In the genomic region with DNA sequence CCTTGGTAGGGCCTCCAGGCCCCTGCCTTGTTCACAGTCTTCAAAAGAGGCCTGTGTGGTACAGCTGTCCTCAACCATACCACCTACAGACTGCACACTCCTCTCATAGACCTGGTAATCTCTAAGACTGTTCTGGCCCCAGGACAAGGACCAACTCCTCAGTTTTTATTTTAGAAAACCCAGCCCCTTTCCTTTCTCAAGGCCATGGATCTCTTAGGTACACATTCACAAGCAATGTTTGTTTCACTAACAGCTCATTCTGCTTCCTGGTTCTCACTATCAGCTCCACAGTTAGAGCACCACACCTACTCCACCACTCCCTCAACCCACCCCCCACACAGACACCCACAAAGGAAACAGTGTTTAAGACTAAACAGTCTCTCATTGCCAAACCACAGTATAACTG, we compare ENCODE assay signal across 9 mouse cellular contexts. TPM values are rescaled to one million over a fixed set of nuclear protein-coding genes. Genes with fewer than 3 reads are reported as not detected.
DNase-seq lines count a peak whose midpoint lies in the region; ATAC-seq and TF ChIP-seq lines count a peak whose summit lies in the region.
"Had no signal": no experiment of that assay in that cellular context is flagged by ENCODE, and none has a peak within 500 bp of the region (broad histone marks: within the 10 kb centered on the region; RNA-seq: fewer than 3 reads in every experiment).

No protein-coding gene starts in this region.

- no peak overlapping the region; the same call in 1 of the 2 replicates for H3K4me3 ChIP-seq in G1E (ENCODE audit: low read depth, low read length)
- H3K4me3 ChIP-seq in liver, embryonic 14.5 days (ENCODE audit: insufficient read depth in 1 of 2, low read depth in 2 of 2, low read length in 2 of 2) = no peak overlapping the region
- H3K4me3 ChIP-seq in stomach, postnatal 0 days (ENCODE audit: low read depth, low read length) = no peak overlapping the region
- H3K4me3 ChIP-seq in forebrain, embryonic 13.5 days = no peak overlapping the region
- no peak overlapping the region for H3K4me3 ChIP-seq in forebrain, embryonic 15.5 days
- H3K4me3 ChIP-seq: midbrain, embryonic 13.5 days had no signal

- no peak for TF ChIP-seq EP300 in liver, embryonic 14.5 days (IDR thresholded peaks at IDR 0.05; ENCODE audit: low read depth)
- no peak for TF ChIP-seq EP300 in stomach, postnatal 0 days (optimal IDR thresholded peaks at IDR 0.05)

- no peak for TF ChIP-seq CTCF in G1E (IDR thresholded peaks at IDR 0.05; ENCODE audit: low read depth, low read length)
- no peak for TF ChIP-seq CTCF in liver, embryonic 14.5 days (IDR thresholded peaks at IDR 0.05; ENCODE audit: low read depth)
- TF ChIP-seq CTCF in stomach, postnatal 0 days (IDR thresholded peaks at IDR 0.05; ENCODE audit: low read depth) = no peak

- H3K9me3 ChIP-seq in G1E (replicated peaks) = no peaks in the 10 kb centered on the region
- H3K9me3 ChIP-seq in liver, embryonic 14.5 days (ENCODE audit: control insufficient read depth, low read length) = no peaks in the 10 kb centered on the region
- H3K9me3 ChIP-seq in stomach, postnatal 0 days (ENCODE audit: control insufficient read depth, low read length) = no peaks in the 10 kb centered on the region
- no peaks in the 10 kb centered on the region for H3K9me3 ChIP-seq in forebrain, embryonic 13.5 days (replicated peaks)
- no peaks in the 10 kb centered on the region for H3K9me3 ChIP-seq in forebrain, embryonic 15.5 days
- H3K9me3 ChIP-seq: midbrain, embryonic 13.5 days had no signal

- H3K27me3 ChIP-seq in G1E (ENCODE audit: insufficient read depth, low read length) = no peaks in the 10 kb centered on the region
- no peaks in the 10 kb centered on the region for H3K27me3 ChIP-seq in liver, embryonic 14.5 days (ENCODE audit: control insufficient read depth, insufficient read depth, low read length)
- H3K27me3 ChIP-seq in stomach, postnatal 0 days (ENCODE audit: control insufficient read depth, insufficient read depth, low read length) = no peaks in the 10 kb centered on the region
- no peaks in the 10 kb centered on the region for H3K27me3 ChIP-seq in forebrain, embryonic 13.5 days
- H3K27me3 ChIP-seq in forebrain, embryonic 15.5 days = no peaks in the 10 kb centered on the region
- H3K27me3 ChIP-seq: midbrain, embryonic 13.5 days had no signal

- peaks cover 41% of the 10 kb centered on the region for H3K4me1 ChIP-seq in G1E (ENCODE audit: insufficient read depth, low read depth, low read length)
- peaks cover 10 to 14% of the 10 kb centered on the region in 2 experiments for H3K4me1 ChIP-seq in liver, embryonic 14.5 days (replicated peaks; ENCODE audit: control insufficient read depth in 2 of 2, insufficient read depth in 2 of 2, low read length in 1 of 2)
- no peaks in the 10 kb centered on the region for H3K4me1 ChIP-seq in stomach, postnatal 0 days (replicated peaks; ENCODE audit: control insufficient read depth, insufficient read depth)
- no peaks in the 10 kb centered on the region for H3K4me1 ChIP-seq in forebrain, embryonic 13.5 days
- no peaks in the 10 kb centered on the region for H3K4me1 ChIP-seq in forebrain, embryonic 15.5 days
- H3K4me1 ChIP-seq: midbrain, embryonic 13.5 days had no signal

- peaks cover 64% of the 10 kb centered on the region for H3K36me3 ChIP-seq in G1E (replicated peaks)
- no peaks in the 10 kb centered on the region for H3K36me3 ChIP-seq in liver, embryonic 14.5 days (replicated peaks; ENCODE audit: control insufficient read depth, insufficient read depth, low read depth)
- H3K36me3 ChIP-seq in stomach, postnatal 0 days (ENCODE audit: control insufficient read depth, insufficient read depth, low read length) = no peaks in the 10 kb centered on the region
- H3K36me3 ChIP-seq in forebrain, embryonic 13.5 days (ENCODE audit: poor library complexity, severe bottlenecking) = no peaks in the 10 kb centered on the region
- no peaks in the 10 kb centered on the region for H3K36me3 ChIP-seq in forebrain, embryonic 15.5 days

- peak overlapping the region; percentile 27 for H3K4me2 ChIP-seq in liver, embryonic 14.5 days (ENCODE audit: low read depth)
- no peak overlapping the region for H3K4me2 ChIP-seq in stomach, postnatal 0 days (replicated peaks; ENCODE audit: low read depth)
- H3K4me2 ChIP-seq in forebrain, embryonic 13.5 days = no peak overlapping the region
- no peak overlapping the region for H3K4me2 ChIP-seq in forebrain, embryonic 15.5 days (replicated peaks)
- H3K4me2 ChIP-seq: midbrain, embryonic 13.5 days had no signal

- H3K27ac ChIP-seq in liver, embryonic 14.5 days = peak overlapping the region; percentile 42
- H3K27ac ChIP-seq in stomach, postnatal 0 days (replicated peaks) = peak overlapping the region; percentile 86
- H3K27ac ChIP-seq in forebrain, embryonic 13.5 days = no peak overlapping the region
- no peak overlapping the region for H3K27ac ChIP-seq in forebrain, embryonic 15.5 days (replicated peaks)
- H3K27ac ChIP-seq: midbrain, embryonic 13.5 days had no signal

- H3K9ac ChIP-seq in liver, embryonic 14.5 days (replicated peaks) = peak overlapping the region; percentile 21
- H3K9ac ChIP-seq in stomach, postnatal 0 days (ENCODE audit: low read length) = no peak overlapping the region
- H3K9ac ChIP-seq in forebrain, embryonic 13.5 days = no peak overlapping the region
- no peak overlapping the region for H3K9ac ChIP-seq in forebrain, embryonic 15.5 days (replicated peaks)
- H3K9ac ChIP-seq: midbrain, embryonic 13.5 days had no signal

- ATAC-seq in G1E (ENCODE audit: extremely low read depth, insufficient number of reproducible peaks, low FRiP score, poor library complexity, severe bottlenecking) = peak; percentile 63
- ATAC-seq in liver, embryonic 14.5 days (ENCODE audit: insufficient read depth) = peak; percentile 86
- peak; percentile 96 for ATAC-seq in stomach, postnatal 0 days (ENCODE audit: low FRiP score, low TSS enrichment)
- no peak for ATAC-seq in forebrain, embryonic 13.5 days
- ATAC-seq in forebrain, embryonic 15.5 days (replicated peaks) = no peak
- ATAC-seq: midbrain, embryonic 13.5 days had no signal

- peak; percentile 63 for DNase-seq in G1E (ENCODE audit: low spot score)
- peak; percentile 46 for DNase-seq in c-Kit-positive CD71-positive TER-119-positive erythroid progenitor cells, embryonic 14.5 days (ENCODE audit: low spot score)
- DNase-seq in liver, embryonic 14.5 days (ENCODE audit: low read depth in 3 of 3, low spot score in 3 of 3) = peak in 2 of 3 experiments; percentile 23 to 26
- DNase-seq in stomach, postnatal 0 days (ENCODE audit: low spot score) = peak; percentile 77
- no peak for DNase-seq in left cerebral cortex, postnatal 36 days (ENCODE audit: low spot score in 2 of 2)
- DNase-seq: kidney, adult 18-20 months had no signal

- intact Hi-C loops in left cerebral cortex, postnatal 36 days (cut with DNase I) = no loop called here

RNA-seq across cellular contexts. Expression of gene Ggt7, which starts 34.9 kb away (rescaled TPM):
- not detected in 2 replicates for total RNA-seq in G1E (2014; fragmentation: Nextera tagmentation)
- not detected in 2 replicates for total RNA-seq in G1E (2017)
- polyA plus RNA-seq in G1E (2012) = not detected in 2 replicates
- polyA plus RNA-seq in liver, embryonic 14.5 days (2012; rRNA removed) = 0.35 and 0.83 TPM in 2 replicates
- 0.18 and 0.20 TPM in 2 replicates for polyA plus RNA-seq in liver, embryonic 14.5 days (2014; fragmentation: Nextera tagmentation; extraction: Ambion mirVana)
- polyA plus RNA-seq in stomach, postnatal 0 days (2015; fragmentation: Nextera tagmentation; extraction: Ambion mirVana) = 2.6 and 2.9 TPM in 2 replicates
- 33.7 and 39.4 TPM in 2 replicates for polyA plus RNA-seq in forebrain, embryonic 13.5 days (2015; fragmentation: Nextera tagmentation; extraction: Ambion mirVana)
- 51.6 and 53.7 TPM in 2 replicates for polyA plus RNA-seq in forebrain, embryonic 15.5 days (2015; fragmentation: Nextera tagmentation; extraction: Ambion mirVana)
- 100 to 1,000 TPM; 114 to 121 TPM for total RNA-seq in left cerebral cortex, postnatal 36 days (2021)

RNA-seq across cellular contexts. Expression of gene Acss2, which starts 35.2 kb away (rescaled TPM):
- total RNA-seq in G1E (2014; fragmentation: Nextera tagmentation) = 56.9 and 66.9 TPM in 2 replicates
- 69.8 and 78.6 TPM in 2 replicates for total RNA-seq in G1E (2017)
- polyA plus RNA-seq in G1E (2012) = 32.9 and 42.0 TPM in 2 replicates
- 13.8 and 14.3 TPM in 2 replicates for polyA plus RNA-seq in liver, embryonic 14.5 days (2012; rRNA removed)
- polyA plus RNA-seq in liver, embryonic 14.5 days (2014; fragmentation: Nextera tagmentation; extraction: Ambion mirVana) = 18.3 and 21.4 TPM in 2 replicates
- polyA plus RNA-seq in stomach, postnatal 0 days (2015; fragmentation: Nextera tagmentation; extraction: Ambion mirVana) = 10.3 and 13.6 TPM in 2 replicates
- polyA plus RNA-seq in forebrain, embryonic 13.5 days (2015; fragmentation: Nextera tagmentation; extraction: Ambion mirVana) = 19.0 and 22.8 TPM in 2 replicates
- 21.6 and 22.5 TPM in 2 replicates for polyA plus RNA-seq in forebrain, embryonic 15.5 days (2015; fragmentation: Nextera tagmentation; extraction: Ambion mirVana)
- 10 to 100 TPM; 60.1 to 61.2 TPM for total RNA-seq in left cerebral cortex, postnatal 36 days (2021)

RNA-seq across cellular contexts. Expression of gene Gss, which starts 39.7 kb away (rescaled TPM):
- total RNA-seq in G1E (2014; fragmentation: Nextera tagmentation) (7.3 and 10.6 TPM in 2 replicates), G1E (2017) (22.0 and 25.7 TPM in 2 replicates)
- polyA plus RNA-seq in G1E (2012) = 14.6 and 16.5 TPM in 2 replicates
- 34.2 and 37.9 TPM in 2 replicates for polyA plus RNA-seq in liver, embryonic 14.5 days (2012; rRNA removed)
- 64.6 and 69.5 TPM in 2 replicates for polyA plus RNA-seq in liver, embryonic 14.5 days (2014; fragmentation: Nextera tagmentation; extraction: Ambion mirVana)
- polyA plus RNA-seq in stomach, postnatal 0 days (2015; fragmentation: Nextera tagmentation; extraction: Ambion mirVana) = 47.9 and 54.2 TPM in 2 replicates
- polyA plus RNA-seq in forebrain, embryonic 13.5 days (2015; fragmentation: Nextera tagmentation; extraction: Ambion mirVana) = 16.7 and 18.7 TPM in 2 replicates
- 12.8 and 15.6 TPM in 2 replicates for polyA plus RNA-seq in forebrain, embryonic 15.5 days (2015; fragmentation: Nextera tagmentation; extraction: Ambion mirVana)
- 10 to 100 TPM; 14.1 to 15.7 TPM for total RNA-seq in left cerebral cortex, postnatal 36 days (2021)

RNA-seq across cellular contexts. Expression of gene Myh7b, which starts 58.1 kb away (rescaled TPM):
- total RNA-seq in G1E (2014; fragmentation: Nextera tagmentation) (2.3 and 2.4 TPM in 2 replicates), G1E (2017) (1.4 and 1.7 TPM in 2 replicates)
- polyA plus RNA-seq in G1E (2012) = 8.3 and 11.1 TPM in 2 replicates
- polyA plus RNA-seq in liver, embryonic 14.5 days (2012; rRNA removed) = 1.7 and 3.0 TPM in 2 replicates
- 1.5 and 1.6 TPM in 2 replicates for polyA plus RNA-seq in liver, embryonic 14.5 days (2014; fragmentation: Nextera tagmentation; extraction: Ambion mirVana)
- polyA plus RNA-seq in stomach, postnatal 0 days (2015; fragmentation: Nextera tagmentation; extraction: Ambion mirVana) = 0.05 and 0.15 TPM in 2 replicates
- polyA plus RNA-seq in forebrain, embryonic 13.5 days (2015; fragmentation: Nextera tagmentation; extraction: Ambion mirVana) = 0.28 and 0.61 TPM in 2 replicates
- 0.29 and 0.59 TPM in 2 replicates for polyA plus RNA-seq in forebrain, embryonic 15.5 days (2015; fragmentation: Nextera tagmentation; extraction: Ambion mirVana)
- total RNA-seq in left cerebral cortex, postnatal 36 days (2021) = 1 to 10 TPM; 3.8 to 4.2 TPM

Comparison
In these comparisons a context has a peak if more than half of its experiments do, and no peak if none do; other contexts are left out.
1. ATAC-seq: peak in G1E (single experiment), liver, embryonic 14.5 days (single experiment) and stomach, postnatal 0 days (single experiment); none in forebrain, embryonic 13.5 days (single experiment) and forebrain, embryonic 15.5 days (single experiment).
2. DNase-seq: peak in G1E (single experiment), c-Kit-positive CD71-positive TER-119-positive erythroid progenitor cells, embryonic 14.5 days (single experiment), liver, embryonic 14.5 days (2 of 3) and stomach, postnatal 0 days (single experiment); none in left cerebral cortex, postnatal 36 days (0 of 2).
3. H3K27ac ChIP-seq: peak in liver, embryonic 14.5 days (single experiment) and stomach, postnatal 0 days (single experiment); none in forebrain, embryonic 13.5 days (single experiment) and forebrain, embryonic 15.5 days (single experiment).